Mouse (Mus musculus) kidney, postnatal 0 days (tissue): Measurements from ENCODE around the gene Lrrc74b. TPM values are rescaled to one million over a fixed set of nuclear protein-coding genes. Genes with fewer than 3 reads are reported as not detected.
"Not testable (repeated sequence)": the region's sequence is repeated elsewhere in the genome, so short reads cannot be mapped to it uniquely, and the experiment has no call there.

ENCODE experiments used
- ATAC-seq: fragments of 200-750 bp; cut with Nextera tagmentation; replicated peaks from 2 replicates; pipeline ENCODE4 v1.8.0; 2017; ENCODE audit warnings: low read depth, moderate number of reproducible peaks, moderate TSS enrichment, moderate library complexity; ENCODE audit not compliant: low FRiP score
- DNase-seq: peaks from one replicate; pipeline ENCODE4 v3.0.0-alpha.2; 2016; ENCODE audit warnings: low spot score
- H3K27ac ChIP-seq: fragments of 300-500 bp; sonication (generic); 2 replicates; pipeline ENCODE4 v1.5.1; 2014; ENCODE audit warnings: mild to moderate bottlenecking
- H3K27me3 ChIP-seq: fragments of 300-500 bp; sonication (generic); 2 replicates; pipeline ENCODE4 v1.6.1; 2014; ENCODE audit warnings: low read length, mixed read lengths; ENCODE audit not compliant: insufficient read depth
- H3K36me3 ChIP-seq: fragments of 300-500 bp; sonication (generic); 2 replicates; pipeline ENCODE4 v1.6.1; 2014; ENCODE audit warnings: low read length, mixed read lengths; ENCODE audit not compliant: insufficient read depth
- H3K4me1 ChIP-seq: fragments of 300-500 bp; sonication (generic); replicated peaks from 2 replicates; pipeline ENCODE4 v1.6.1; 2014; ENCODE audit warnings: antibody characterized with exemption, low read length, mixed read lengths; ENCODE audit not compliant: insufficient read depth
- H3K4me2 ChIP-seq: fragments of 300-500 bp; sonication (generic); 2 replicates; pipeline ENCODE4 v1.6.1; 2014; ENCODE audit warnings: mild to moderate bottlenecking, low read length, moderate library complexity, mixed read lengths
- H3K4me3 ChIP-seq: fragments of 300-500 bp; sonication (generic); replicated peaks from 2 replicates; pipeline ENCODE4 v1.5.1; 2014; ENCODE audit warnings: low read depth, low read length
- H3K9ac ChIP-seq: fragments of 300-500 bp; sonication (generic); 2 replicates; pipeline ENCODE4 v1.6.1; 2014; ENCODE audit warnings: low read depth, low read length
- H3K9me3 ChIP-seq: fragments of 300-500 bp; sonication (generic); replicated peaks from 2 replicates; pipeline ENCODE4 v1.6.1; 2016; ENCODE audit warnings: low read length, inconsistent platforms, mixed read lengths
- CTCF ChIP-seq: IDR thresholded peaks from 2 replicates; pipeline ENCODE4 v1.5.1; 2016; ENCODE audit warnings: antibody characterized with exemption, low read depth, mild to moderate bottlenecking, moderate library complexity
- WGBS: fragments of 180-500 bp; shearing (Covaris S2); extraction: QIAGEN DNeasy Blood & Tissue Kit; methylation state at CpG from one replicate; pipeline ENCODE4 v1.1.7; 2014; 5-methylcytosine and 5-hydroxymethylcytosine counted together
- polyA plus RNA-seq: library from polyadenylated mRNA; unstranded; fragments of >200 nt; fragmentation: Nextera tagmentation; extraction: Ambion mirVana; gene quantifications from 2 replicates; pipeline ENCODE4 v1.2.1, GENCODE M21; 2015

Gene Lrrc74b
- polyA plus RNA-seq, 1 experiment from 2014 or later: 0.20 TPM

GRCm38 (mm10) chr16:17561751-17562208, 733 bp upstream of the Lrrc74b start, which contains the start of gene P2rx6:
P2rx6 (plus strand) TSS chr16:17561885.
- peak within 1 kb of the TSS; percentile 24 for H3K4me3 ChIP-seq
- H3K27me3 ChIP-seq: no peaks in the 10 kb centered on the region
- H3K9me3 ChIP-seq: no peaks in the 10 kb centered on the region
- H3K9ac ChIP-seq: peak within 1 kb of the TSS; percentile 44
- ATAC-seq: peak; percentile 67
- DNase-seq: peak; percentile 74
- peak within 1 kb of the TSS; percentile 62 for H3K4me2 ChIP-seq
- no peaks in the 10 kb centered on the region for H3K36me3 ChIP-seq
- H3K27ac ChIP-seq: peak within 1 kb of the TSS; percentile 69
- WGBS: 2% methylated on average over 10 of the region's 10 CpGs
- H3K4me1 ChIP-seq: peaks cover 30% of the 10 kb centered on the region
- TF ChIP-seq CTCF: peak; percentile 1; the same call in 1 of the 2 replicates

GRCm38 (mm10) chr16:17559396-17560027, 1.5 kb downstream of the Lrrc74b start:
- H3K4me2 ChIP-seq: peak overlapping the region; percentile 32; the same call in 1 of the 2 replicates
- ATAC-seq (no peak), DNase-seq (no peak)
- H3K27me3 ChIP-seq: no peaks in the 10 kb centered on the region
- H3K9ac ChIP-seq: 0 out of 2 replicates have a peak overlapping the region, but pooled peaks have one; percentile 44
- no peaks in the 10 kb centered on the region for H3K9me3 ChIP-seq
- no peak overlapping the region for H3K4me3 ChIP-seq
- WGBS: 75% methylated on average over 9 of the region's 9 CpGs
- no peaks in the 10 kb centered on the region for H3K36me3 ChIP-seq
- H3K27ac ChIP-seq: no peak overlapping the region
- H3K4me1 ChIP-seq: peaks cover 30% of the 10 kb centered on the region
- TF ChIP-seq CTCF: no peak

DNA sequence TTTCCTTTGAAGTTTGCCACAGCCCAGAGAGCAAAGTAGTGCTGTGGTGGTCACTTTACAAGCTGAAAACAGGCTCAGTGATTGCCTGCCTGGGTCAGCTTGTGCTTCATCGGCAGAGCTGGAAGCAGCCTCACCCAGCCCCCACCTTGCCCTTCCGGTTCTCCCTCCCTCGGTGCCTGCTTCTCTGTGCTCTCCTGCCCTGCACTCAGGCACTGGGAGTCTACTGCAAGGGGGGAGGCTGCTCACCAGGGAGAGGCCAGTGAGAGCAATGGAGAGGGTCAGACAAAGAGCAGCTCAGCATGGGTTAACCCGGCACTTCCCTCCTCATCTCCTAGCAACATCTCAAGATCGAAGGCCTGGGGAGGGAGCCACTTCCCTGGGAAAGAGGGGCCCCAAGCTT, 2.2 kb downstream of the Lrrc74b start:
- TF ChIP-seq CTCF: no peak
- H3K4me2 ChIP-seq: peak overlapping the region; percentile 32
- 2% methylated on average over 5 of the region's 5 CpGs for WGBS
- no peak overlapping the region for H3K27ac ChIP-seq
- peak overlapping the region; percentile 44; the same call in 1 of the 2 replicates for H3K9ac ChIP-seq
- H3K27me3 ChIP-seq: no peaks in the 10 kb centered on the region
- peaks cover 35% of the 10 kb centered on the region for H3K4me1 ChIP-seq
- no peaks in the 10 kb centered on the region for H3K36me3 ChIP-seq
- no peak overlapping the region for H3K4me3 ChIP-seq
- H3K9me3 ChIP-seq: no peaks in the 10 kb centered on the region
- ATAC-seq: no peak
- DNase-seq: peak; percentile 37

DNA sequence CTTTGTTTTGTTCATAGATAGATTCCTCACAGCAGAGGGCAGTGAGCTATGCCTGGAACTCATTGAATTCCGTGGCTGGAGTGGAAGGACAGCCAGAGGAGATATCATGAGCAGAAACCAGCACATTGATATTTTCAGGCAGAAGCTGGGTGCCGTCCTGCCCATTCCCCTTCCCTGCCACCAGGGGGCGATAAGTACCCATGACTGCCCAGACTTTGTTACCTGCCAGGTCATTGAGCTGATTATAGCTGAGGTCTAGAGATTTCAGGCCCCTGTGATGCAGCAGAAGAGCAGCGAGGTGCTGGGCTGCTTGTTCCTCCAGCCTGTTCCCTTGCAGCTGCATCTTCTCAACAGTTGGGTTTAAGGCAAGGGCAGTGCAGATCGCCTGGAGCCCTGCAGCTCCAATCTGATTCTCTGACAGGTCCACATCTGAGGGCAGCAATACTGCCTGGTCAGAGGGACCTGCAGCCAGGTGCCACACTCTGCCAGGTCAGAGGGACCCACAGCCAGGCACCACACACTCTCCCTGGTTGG, 3.0 kb downstream of the Lrrc74b start:
- DNase-seq (peak; percentile 82), ATAC-seq (no peak)
- 1% methylated on average over 5 of the region's 5 CpGs for WGBS
- Histone ChIP-seq H3K9me3 (no peaks in the 10 kb centered on the region), H3K9ac (no peak overlapping the region), H3K4me3 (no peak overlapping the region), H3K36me3 (no peaks in the 10 kb centered on the region), H3K27ac (no peak overlapping the region), H3K27me3 (no peaks in the 10 kb centered on the region), H3K4me1 (peaks cover 35% of the 10 kb centered on the region), H3K4me2 (peak overlapping the region; percentile 32; the same call in 1 of the 2 replicates)
- TF ChIP-seq CTCF: peak; percentile 99

- TF ChIP-seq CTCF: no peak
- H3K4me1 ChIP-seq: peaks cover 34% of the 10 kb centered on the region
- H3K4me3 ChIP-seq: no peak overlapping the region
These were observed 4.1 kb downstream of the Lrrc74b start for GRCm38 (mm10) chr16:17556907-17557306.

GRCm38 (mm10) chr16:17556180-17556579, 4.9 kb downstream of the Lrrc74b start:
- WGBS: 84% methylated on average over 4 of the region's 4 CpGs
- no peak for TF ChIP-seq CTCF
- Histone ChIP-seq H3K4me2 (no peak overlapping the region), H3K9ac (no peak overlapping the region), H3K4me1 (peaks cover 27% of the 10 kb centered on the region), H3K27me3 (no peaks in the 10 kb centered on the region), H3K9me3 (no peaks in the 10 kb centered on the region), H3K4me3 (no peak overlapping the region), H3K27ac (no peak overlapping the region), H3K36me3 (no peaks in the 10 kb centered on the region)
- DNase-seq (no peak), ATAC-seq (no peak)

More at GRCm38 (mm10) chr16:17556907-17557306, 4.1 kb downstream of the Lrrc74b start:
- no peak for ATAC-seq
- no peak for DNase-seq
- H3K36me3 ChIP-seq: no peaks in the 10 kb centered on the region
- WGBS: 57% methylated on average over 4 of the region's 4 CpGs
- no peak overlapping the region for H3K4me2 ChIP-seq
- H3K9me3 ChIP-seq: no peaks in the 10 kb centered on the region
- no peak overlapping the region for H3K9ac ChIP-seq
- H3K27me3 ChIP-seq: no peaks in the 10 kb centered on the region
- H3K27ac ChIP-seq: no peak overlapping the region

DNA sequence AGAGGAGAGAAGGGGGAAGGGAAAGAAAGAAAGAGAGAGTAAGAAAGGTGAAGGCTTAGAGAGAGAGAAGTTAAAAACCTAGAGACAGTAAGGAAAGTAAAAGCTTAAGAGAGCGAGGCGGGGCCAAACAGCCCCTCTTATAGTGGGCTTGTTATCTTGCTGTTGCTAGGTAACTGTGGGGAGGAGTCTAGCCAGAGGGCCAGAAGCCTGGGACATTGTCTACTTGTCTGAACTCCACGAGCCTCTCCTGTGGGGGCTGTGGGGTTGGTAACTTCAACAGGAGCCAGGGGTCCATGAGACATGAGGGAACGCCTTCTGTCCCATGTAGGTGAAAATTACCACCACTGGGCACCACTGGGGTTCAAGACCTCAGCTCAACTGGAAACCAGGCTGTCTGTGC, 6.3 kb downstream of the Lrrc74b start:
- peaks cover 19% of the 10 kb centered on the region for H3K4me1 ChIP-seq
- not testable (repeated sequence) for ATAC-seq, H3K9ac ChIP-seq, H3K9me3 ChIP-seq, H3K27me3 ChIP-seq, H3K36me3 ChIP-seq, H3K27ac ChIP-seq, H3K4me3 ChIP-seq, DNase-seq, H3K4me2 ChIP-seq
- 49% methylated on average over 4 of the region's 4 CpGs for WGBS
